Mouse (Mus musculus): ENCODE measurements around the gene Dync2li1.

DNA sequence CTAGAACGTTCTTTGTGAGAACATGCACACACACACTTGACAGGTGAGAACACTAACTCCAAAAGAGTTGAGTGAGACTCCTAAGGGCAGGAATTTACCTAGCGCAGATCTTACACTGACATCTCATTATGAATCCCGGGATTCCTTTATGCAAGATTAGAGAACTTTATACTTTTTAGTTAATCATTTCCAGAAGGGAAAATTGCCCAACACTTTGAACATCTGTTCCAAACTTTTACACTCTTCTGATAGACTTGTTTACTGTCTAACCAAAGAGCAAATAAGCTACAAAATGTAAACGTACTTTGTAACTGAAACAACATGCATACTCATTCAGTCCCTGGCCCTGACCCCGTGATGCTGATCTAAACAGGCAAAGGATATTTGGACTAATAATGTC is 63.0 kb downstream of the Dync2li1 start:
- TF ChIP-seq CTCF (IDR thresholded peaks at IDR 0.05; ENCODE audit: control insufficient read depth, insufficient read depth, low read length) (no peak), POLR2A (IDR thresholded peaks at IDR 0.05; ENCODE audit: borderline replicate concordance, control insufficient read depth, low read depth, low read length) (no peak)
